Mouse (Mus musculus): Measurements from ENCODE around the gene Twf2. TPM values are rescaled to one million over a fixed set of nuclear protein-coding genes. Genes with fewer than 3 reads are reported as not detected.

Twf2 gene
- total RNA-seq, 2 experiments from 2014 or later, result 52.3 to 57.2 TPM

DNA sequence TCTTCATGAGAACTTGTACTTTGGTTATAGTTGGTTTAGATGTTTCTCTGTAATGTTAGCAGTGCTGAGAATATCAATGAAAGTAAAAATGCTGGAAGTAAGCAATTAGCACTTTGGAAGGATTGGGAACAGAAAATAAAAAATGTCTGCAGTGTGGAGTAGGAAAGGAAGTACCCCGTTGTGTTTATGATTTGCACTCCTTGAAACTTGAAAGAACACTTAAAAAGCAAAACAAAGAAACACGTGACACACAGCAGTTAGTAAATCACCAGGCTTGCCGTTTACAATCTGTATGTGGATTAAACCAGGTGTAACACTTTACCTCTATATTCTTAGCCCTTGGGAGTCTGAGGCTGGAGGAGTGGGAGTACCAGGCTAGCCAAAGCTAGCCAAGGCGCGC lies 26.1 kb upstream of the Twf2 start:
- DNase-seq (ENCODE audit: extremely low spot score in 1 of 2, low spot score in 1 of 2), result no peak

DNA sequence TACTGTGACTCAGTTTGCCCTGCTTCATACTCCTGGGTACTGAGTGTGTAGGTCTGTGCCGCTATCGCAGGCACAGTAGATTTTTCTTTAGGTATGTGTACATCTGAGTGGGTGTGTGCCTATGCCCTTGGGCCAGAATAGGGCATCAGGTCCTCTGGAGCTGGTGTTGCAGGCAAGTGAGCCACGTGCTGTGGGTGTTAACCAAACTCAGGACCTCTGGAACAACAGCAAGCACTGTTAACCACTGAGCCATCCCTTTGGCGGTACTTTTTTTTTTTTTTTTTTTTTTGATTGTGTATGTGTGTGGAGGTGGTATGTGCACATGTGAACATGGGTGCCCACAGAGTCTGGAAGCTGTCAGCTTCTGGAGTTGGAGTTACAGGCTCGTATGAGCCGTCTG lies 25.1 kb upstream of the Twf2 start:
- DNase-seq (ENCODE audit: extremely low spot score in 1 of 2, low spot score in 1 of 2), result no peak

DNA sequence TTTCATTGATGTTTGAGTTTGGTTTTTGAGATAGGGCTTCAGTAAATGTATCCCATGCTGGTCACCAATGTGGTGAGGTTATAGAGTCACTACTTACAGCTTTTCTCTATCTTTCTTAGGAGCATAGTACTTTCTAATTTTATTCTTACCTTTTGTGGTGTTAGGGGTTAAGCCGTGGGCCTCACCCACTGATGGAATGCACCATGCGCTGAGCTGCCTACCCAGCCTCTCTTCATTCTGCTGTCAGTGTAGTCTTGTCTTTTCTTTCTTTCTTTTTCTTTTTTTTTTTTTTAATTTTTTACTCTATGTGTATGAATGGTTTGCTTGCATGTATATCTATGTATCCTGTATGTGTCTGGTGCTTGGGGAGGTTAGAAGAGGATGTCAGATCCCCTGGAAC lies 23.5 kb upstream of the Twf2 start:
- no peak for DNase-seq (ENCODE audit: extremely low spot score in 1 of 2, low spot score in 1 of 2)

- DNase-seq (ENCODE audit: extremely low spot score in 1 of 2, low spot score in 1 of 2), result no peak
Observed at GRCm38 (mm10) chr9:106179964-106180363, 22.9 kb upstream of the Twf2 start.

- no peak for DNase-seq (ENCODE audit: extremely low spot score in 1 of 2, low spot score in 1 of 2)
Observed at GRCm38 (mm10) chr9:106182146-106182545, 20.8 kb upstream of the Twf2 start.

DNA sequence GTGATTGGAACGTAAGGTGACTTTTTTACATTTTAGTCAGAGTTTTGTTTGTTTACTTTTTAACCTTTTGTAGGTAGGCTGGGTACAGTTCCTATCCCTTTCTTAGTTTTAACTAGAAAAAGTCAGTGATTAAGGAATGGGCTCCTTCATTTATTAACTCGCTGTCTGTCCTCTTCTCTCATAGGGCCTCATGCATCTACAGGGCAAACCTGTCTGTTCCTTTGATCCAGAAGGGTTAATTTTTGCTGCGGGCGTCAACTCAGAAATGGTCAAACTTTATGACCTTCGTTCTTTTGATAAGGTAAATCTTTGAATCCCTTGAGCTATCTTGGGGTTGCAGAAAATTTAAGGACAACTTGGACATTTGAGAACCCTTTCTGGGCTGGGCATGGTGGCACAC lies 18.9 kb upstream of the Twf2 start:
- DNase-seq (ENCODE audit: extremely low spot score in 1 of 2, low spot score in 1 of 2), result no peak

GRCm38 (mm10) chr9:106191355-106191754 lies 11.6 kb upstream of the Twf2 start:
- DNase-seq (ENCODE audit: extremely low spot score in 1 of 2, low spot score in 1 of 2), result no peak

GRCm38 (mm10) chr9:106192024-106192423 lies 10.9 kb upstream of the Twf2 start:
- DNase-seq (ENCODE audit: extremely low spot score in 1 of 2, low spot score in 1 of 2), result no peak

GRCm38 (mm10) chr9:106192998-106193397 lies 9.9 kb upstream of the Twf2 start:
- no peak for DNase-seq (ENCODE audit: extremely low spot score in 1 of 2, low spot score in 1 of 2)

DNA sequence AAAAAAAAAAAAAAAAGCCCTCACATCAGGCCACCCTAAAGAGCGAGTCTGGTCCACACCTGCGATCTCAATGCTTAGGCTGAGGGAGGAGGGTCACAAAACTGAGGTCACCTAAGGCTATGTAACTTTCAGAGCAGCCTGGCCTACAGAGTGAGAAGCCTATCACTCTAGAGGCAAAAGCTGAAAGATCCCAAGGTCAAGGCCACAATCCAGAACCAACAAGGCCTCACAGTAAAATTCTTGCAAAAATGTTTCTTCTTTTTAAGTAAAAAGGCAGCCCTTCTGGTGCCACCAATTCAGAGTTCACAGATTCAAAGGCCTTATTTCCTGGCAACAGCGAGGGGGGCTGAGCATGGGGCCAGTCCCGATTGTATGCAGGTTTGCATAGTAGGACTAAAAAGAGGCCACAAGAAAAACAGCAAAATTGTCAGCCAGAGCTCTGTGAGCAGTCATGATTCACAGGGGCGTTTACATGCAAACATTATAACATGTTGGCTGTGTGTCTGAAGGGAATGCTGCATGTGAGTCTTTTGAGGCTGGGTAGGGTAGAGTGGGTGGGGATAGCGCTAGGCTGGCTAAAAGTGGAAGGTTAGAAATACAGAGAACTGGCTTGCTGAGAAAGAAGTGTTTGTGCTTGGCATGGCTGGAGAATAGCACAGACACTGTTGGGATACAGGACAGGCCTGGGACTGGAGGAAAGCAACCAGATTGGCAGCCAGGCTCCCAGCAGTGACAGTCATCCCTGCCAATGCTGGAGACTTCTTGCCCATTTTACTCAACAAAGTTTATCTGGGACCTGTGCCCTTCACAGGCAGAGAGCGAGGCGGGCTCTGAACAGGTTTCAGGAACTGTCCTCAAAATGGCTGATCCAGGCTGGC lies 8.7 kb upstream of the Twf2 start:
- DNase-seq (ENCODE audit: extremely low spot score in 1 of 2, low spot score in 1 of 2), result no peak

GRCm38 (mm10) chr9:106195693-106196092 lies 7.2 kb upstream of the Twf2 start:
- DNase-seq (ENCODE audit: extremely low spot score in 1 of 2, low spot score in 1 of 2), result no peak

- no peak for DNase-seq (ENCODE audit: extremely low spot score in 1 of 2, low spot score in 1 of 2)
Observed at GRCm38 (mm10) chr9:106197081-106197713, 5.7 kb upstream of the Twf2 start.

DNA sequence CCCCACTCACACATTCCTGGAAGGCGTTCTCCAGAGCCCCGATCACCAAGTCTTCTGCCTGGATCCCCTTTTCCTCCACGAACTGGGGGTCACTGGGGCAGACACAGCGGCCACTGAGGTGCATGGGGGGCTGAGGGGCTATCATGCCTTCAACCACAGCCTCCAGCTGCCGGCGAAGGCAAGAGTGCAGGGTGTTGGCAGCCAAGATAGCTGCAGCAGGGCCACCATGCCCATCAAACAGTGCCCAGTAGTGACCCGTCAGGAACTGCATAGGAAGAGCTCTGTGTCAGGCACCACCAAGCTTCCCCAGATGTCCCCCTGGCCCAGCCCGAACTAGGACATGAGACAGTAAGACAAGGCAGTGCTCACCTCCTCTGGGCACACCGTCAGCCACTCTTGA lies 5.2 kb upstream of the Twf2 start:
- DNase-seq (ENCODE audit: extremely low spot score in 1 of 2, low spot score in 1 of 2), result no peak

DNA sequence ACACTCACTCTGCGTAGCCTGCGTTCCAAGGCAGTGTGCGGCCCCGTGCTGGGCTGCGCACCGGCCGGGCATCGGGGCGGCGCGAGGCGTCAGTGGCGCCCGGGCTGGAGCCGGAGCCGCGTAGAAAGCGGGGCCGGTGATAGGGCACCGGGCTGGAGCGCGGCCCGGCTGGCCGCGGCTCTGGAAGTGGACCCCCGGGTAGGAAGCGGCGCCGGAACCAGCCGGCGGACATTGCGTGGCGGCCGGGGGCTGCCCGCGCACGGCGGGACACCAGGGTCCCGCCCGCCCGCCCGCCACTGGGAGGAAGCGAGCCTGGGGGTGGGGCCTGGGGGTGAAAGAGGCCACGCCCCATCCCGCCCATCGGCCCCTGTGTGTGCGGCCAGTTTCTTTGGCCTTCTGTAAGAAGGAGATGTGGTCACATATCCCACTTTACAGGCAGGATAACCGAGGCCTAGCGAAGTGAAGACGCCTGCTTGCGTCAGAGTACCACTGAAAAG lies 3.9 kb upstream of the Twf2 start:
- DNase-seq (ENCODE audit: extremely low spot score in 1 of 2, low spot score in 1 of 2), result peak in 1 of 2 experiments; percentile 42

- no peak for DNase-seq (ENCODE audit: extremely low spot score in 1 of 2, low spot score in 1 of 2)
Observed at GRCm38 (mm10) chr9:106199535-106200272, 3.2 kb upstream of the Twf2 start, which contains the start of gene Ppm1m. TSS of gene Ppm1m (minus strand) at chr9:106199746.

- no peak for DNase-seq (ENCODE audit: extremely low spot score in 1 of 2, low spot score in 1 of 2)
Observed at GRCm38 (mm10) chr9:106201895-106202294, 1.0 kb upstream of the Twf2 start.

GRCm38 (mm10) chr9:106203990-106204851 lies 1.3 kb downstream of the Twf2 start:
- no peak for DNase-seq (ENCODE audit: extremely low spot score in 1 of 2, low spot score in 1 of 2)

GRCm38 (mm10) chr9:106205713-106206290 lies 2.9 kb downstream of the Twf2 start:
- no peak for DNase-seq (ENCODE audit: extremely low spot score in 1 of 2, low spot score in 1 of 2)

- DNase-seq (ENCODE audit: extremely low spot score in 1 of 2, low spot score in 1 of 2), result no peak
Observed at GRCm38 (mm10) chr9:106206515-106206914, 3.6 kb downstream of the Twf2 start.

GRCm38 (mm10) chr9:106208181-106208580 lies 5.3 kb downstream of the Twf2 start:
- DNase-seq (ENCODE audit: extremely low spot score in 1 of 2, low spot score in 1 of 2), result no peak

Measured in layer of hippocampus, postnatal 25 days (tissue).